Mouse (Mus musculus) midbrain, embryonic 13.5 days (tissue): ENCODE measurements around the gene Zdhhc8. TPM values are rescaled to one million over a fixed set of nuclear protein-coding genes. Genes with fewer than 3 reads are reported as not detected.

Source experiments
- ATAC-seq: fragments of 200-750 bp; cut with Nextera tagmentation; 2 replicates; pipeline ENCODE4 v1.8.0; 2017; ENCODE audit warnings: mild to moderate bottlenecking, moderate TSS enrichment, moderate library complexity
- H3K27ac ChIP-seq: fragments of 300-500 bp; sonication (generic); 2 replicates; pipeline ENCODE4 v1.5.1; 2015; ENCODE audit warnings: inconsistent platforms, mild to moderate bottlenecking, moderate library complexity
- H3K27me3 ChIP-seq: fragments of 300-500 bp; sonication (generic); 2 replicates; pipeline ENCODE4 v1.6.1; 2015; ENCODE audit warnings: mild to moderate bottlenecking, inconsistent platforms
- H3K36me3 ChIP-seq: fragments of 300-500 bp; sonication (generic); 2 replicates; pipeline ENCODE4 v1.6.1; 2015; ENCODE audit warnings: mild to moderate bottlenecking, inconsistent platforms
- H3K4me1 ChIP-seq: fragments of 300-500 bp; sonication (generic); replicated peaks from 2 replicates; pipeline ENCODE4 v1.6.1; 2015; ENCODE audit warnings: inconsistent platforms
- H3K4me2 ChIP-seq: fragments of 300-500 bp; sonication (generic); replicated peaks from 2 replicates; pipeline ENCODE4 v1.6.1; 2015; ENCODE audit warnings: moderate library complexity, mild to moderate bottlenecking, inconsistent platforms
- H3K4me3 ChIP-seq: fragments of 300-500 bp; sonication (generic); replicated peaks from 2 replicates; pipeline ENCODE4 v1.5.1; 2015; ENCODE audit warnings: mild to moderate bottlenecking, inconsistent platforms
- H3K9ac ChIP-seq: fragments of 300-500 bp; sonication (generic); replicated peaks from 2 replicates; pipeline ENCODE4 v1.6.1; 2015; ENCODE audit warnings: mild to moderate bottlenecking, inconsistent platforms
- H3K9me3 ChIP-seq: fragments of 300-500 bp; sonication (generic); 2 replicates; pipeline ENCODE4 v1.6.1; 2016; ENCODE audit warnings: mild to moderate bottlenecking, inconsistent platforms
- WGBS: fragments of 180-500 bp; shearing (Covaris S2); methylation state at CpG from one replicate; pipeline ENCODE4 v1.1.7; 2015; 5-methylcytosine and 5-hydroxymethylcytosine counted together
- polyA plus RNA-seq: library from polyadenylated mRNA; unstranded; fragments of >200 nt; fragmentation: Nextera tagmentation; extraction: Ambion mirVana; gene quantifications from 2 replicates; pipeline ENCODE4 v1.2.1, GENCODE M21; 2015

Zdhhc8 gene
- polyA plus RNA-seq, 1 experiment from 2014 or later, result 11.9 TPM

- Histone ChIP-seq H3K4me1 (no peaks in the 10 kb centered on the region), H3K27ac (no peak overlapping the region), H3K4me2 (no peak overlapping the region), H3K9ac (no peak overlapping the region), H3K36me3 (no peaks in the 10 kb centered on the region), H3K4me3 (no peak overlapping the region), H3K27me3 (no peaks in the 10 kb centered on the region), H3K9me3 (no peaks in the 10 kb centered on the region)
- WGBS, result 93% methylated on average over 3 of the region's 3 CpGs
- ATAC-seq, result no peak
Measured at GRCm38 (mm10) chr16:18187221-18187620, 47.7 kb downstream of the Zdhhc8 start.

GRCm38 (mm10) chr16:18186798-18187197, 48.1 kb downstream of the Zdhhc8 start:
- H3K9me3 ChIP-seq, result no peaks in the 10 kb centered on the region
- H3K4me1 ChIP-seq, result no peaks in the 10 kb centered on the region
- no peaks in the 10 kb centered on the region for H3K27me3 ChIP-seq
- ATAC-seq, result no peak
- 87% methylated on average over 4 of the region's 4 CpGs for WGBS
- no peak overlapping the region for H3K27ac ChIP-seq
- H3K4me3 ChIP-seq, result no peak overlapping the region
- H3K9ac ChIP-seq, result no peak overlapping the region
- H3K36me3 ChIP-seq, result no peaks in the 10 kb centered on the region
- H3K4me2 ChIP-seq, result no peak overlapping the region

DNA sequence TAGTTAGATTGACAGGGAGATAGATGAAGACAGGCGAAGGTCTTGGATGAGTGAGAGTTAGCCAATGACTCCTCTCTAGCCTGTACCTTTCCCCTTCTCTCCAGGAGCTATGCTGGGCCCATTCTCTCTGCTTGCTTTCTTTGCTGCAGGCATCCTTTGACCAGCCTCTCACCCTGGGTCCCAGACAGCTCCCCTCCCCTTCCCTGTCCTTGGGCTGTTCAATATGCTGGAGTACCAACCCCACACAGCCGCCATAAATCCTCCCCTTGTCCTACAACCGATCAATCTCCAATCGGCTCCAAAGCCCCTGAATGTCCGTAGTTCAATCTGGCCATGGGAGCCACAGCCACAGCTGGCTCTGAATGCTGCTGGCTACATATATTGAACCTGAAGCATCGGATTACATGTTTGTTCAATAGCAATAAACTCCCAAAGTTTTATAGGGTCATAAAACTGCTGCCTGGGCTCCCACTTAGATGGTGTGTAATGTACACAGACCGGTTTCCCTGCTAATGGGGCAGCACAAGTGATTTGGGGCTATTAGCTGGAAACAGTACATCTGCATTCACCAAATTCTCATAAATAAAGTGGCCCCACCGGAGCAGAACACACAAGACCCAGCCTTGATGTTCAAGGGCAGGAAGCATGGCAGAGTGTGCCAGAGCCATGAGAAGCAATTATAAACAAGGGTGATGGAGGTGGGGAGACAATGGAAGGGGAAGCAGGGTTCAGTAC, 49.1 kb downstream of the Zdhhc8 start:
- Histone ChIP-seq H3K4me2 (no peak overlapping the region), H3K4me1 (peaks cover 7% of the 10 kb centered on the region; the same call in 1 of the 2 replicates), H3K27me3 (no peaks in the 10 kb centered on the region), H3K9me3 (no peaks in the 10 kb centered on the region), H3K9ac (no peak overlapping the region), H3K4me3 (no peak overlapping the region), H3K36me3 (no peaks in the 10 kb centered on the region), H3K27ac (no peak overlapping the region)
- peak; percentile 37; the same call in 1 of the 2 replicates for ATAC-seq
- 88% methylated on average over 8 of the region's 8 CpGs for WGBS

GRCm38 (mm10) chr16:18182766-18183165, 52.2 kb downstream of the Zdhhc8 start:
- H3K36me3 ChIP-seq, result no peaks in the 10 kb centered on the region
- no peak for ATAC-seq
- no peak overlapping the region for H3K4me2 ChIP-seq
- no peak overlapping the region for H3K9ac ChIP-seq
- peaks cover 7% of the 10 kb centered on the region; the same call in 1 of the 2 replicates for H3K4me1 ChIP-seq
- H3K27me3 ChIP-seq, result no peaks in the 10 kb centered on the region; the same call in 1 of the 2 replicates
- H3K4me3 ChIP-seq, result no peak overlapping the region
- 82% methylated on average over 8 of the region's 8 CpGs for WGBS
- H3K27ac ChIP-seq, result no peak overlapping the region
- no peaks in the 10 kb centered on the region for H3K9me3 ChIP-seq

DNA sequence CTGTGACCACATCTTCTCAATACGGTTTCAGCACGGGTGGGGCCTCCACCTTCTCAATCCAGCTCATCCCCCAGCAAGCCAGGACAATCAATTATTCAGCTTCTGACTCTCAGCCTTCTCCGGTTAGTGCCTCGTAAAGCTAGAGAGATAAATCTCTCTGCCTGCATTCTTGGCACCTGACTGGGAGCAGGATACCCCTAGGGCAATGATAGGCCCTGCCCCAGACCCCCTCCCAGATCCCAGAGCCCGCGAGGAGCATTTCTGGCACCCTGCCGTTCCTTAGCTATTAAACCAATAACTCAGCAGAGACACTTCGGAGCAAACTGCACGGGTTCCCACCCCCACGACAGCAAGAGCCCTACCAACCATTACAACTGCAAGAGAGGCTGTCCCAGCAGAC, 53.5 kb downstream of the Zdhhc8 start:
- peaks cover 7% of the 10 kb centered on the region; the same call in 1 of the 2 replicates for H3K4me1 ChIP-seq
- H3K27me3 ChIP-seq, result no peaks in the 10 kb centered on the region; the same call in 1 of the 2 replicates
- ATAC-seq, result no peak
- no peak overlapping the region for H3K27ac ChIP-seq
- no peak overlapping the region for H3K4me3 ChIP-seq
- no peak overlapping the region for H3K9ac ChIP-seq
- whole genome bisulfite sequencing, result 60% methylated on average over 10 of the region's 10 CpGs
- no peaks in the 10 kb centered on the region for H3K9me3 ChIP-seq
- no peaks in the 10 kb centered on the region for H3K36me3 ChIP-seq
- H3K4me2 ChIP-seq, result no peak overlapping the region

DNA sequence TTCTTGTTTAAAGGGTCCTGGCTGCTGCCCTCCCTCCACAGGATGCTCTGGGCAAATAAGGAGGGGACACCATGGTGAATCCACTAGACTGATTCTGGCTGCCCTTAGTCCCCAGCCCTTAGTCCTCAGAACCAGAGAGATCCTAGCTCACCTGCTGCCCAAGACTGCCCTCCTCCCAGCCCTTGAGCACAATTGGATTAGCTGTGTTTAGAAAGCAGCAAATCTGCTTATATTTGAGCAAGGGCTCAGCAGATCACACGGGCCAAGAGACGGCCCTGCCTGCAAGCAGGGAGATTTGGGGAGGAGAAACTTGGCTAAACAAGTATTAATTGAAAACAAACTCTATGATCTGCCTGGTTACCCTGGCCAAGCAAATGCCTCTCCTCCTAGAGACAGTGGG, 55.3 kb downstream of the Zdhhc8 start:
- Histone ChIP-seq H3K4me3 (no peak overlapping the region), H3K4me2 (no peak overlapping the region), H3K27ac (no peak overlapping the region), H3K4me1 (peaks cover 7% of the 10 kb centered on the region; the same call in 1 of the 2 replicates), H3K9me3 (no peaks in the 10 kb centered on the region), H3K27me3 (no peaks in the 10 kb centered on the region; the same call in 1 of the 2 replicates), H3K9ac (no peak overlapping the region), H3K36me3 (no peaks in the 10 kb centered on the region)
- ATAC-seq, result no peak
- WGBS, result 8% methylated on average over 2 of the region's 2 CpGs

DNA sequence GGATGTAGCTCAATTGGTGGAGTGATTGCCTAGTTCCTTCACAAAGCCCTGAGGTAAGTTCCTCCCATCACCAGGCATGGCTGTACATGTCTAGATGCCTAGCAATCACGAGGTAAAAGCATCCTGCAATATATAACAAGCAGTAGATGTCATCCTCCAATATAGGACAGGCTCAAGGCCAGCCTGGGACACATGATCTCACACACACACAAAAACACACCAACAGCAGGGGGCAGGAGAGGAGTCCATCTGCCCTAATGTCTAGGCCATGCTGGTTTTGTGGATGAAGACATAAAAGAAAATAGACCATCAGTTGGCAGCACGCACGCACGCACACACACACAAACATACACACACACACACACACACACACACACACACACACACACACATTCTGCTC, 58.2 kb downstream of the Zdhhc8 start:
- ATAC-seq, result no peak
- no peak overlapping the region for H3K4me3 ChIP-seq
- 82% methylated on average over 4 of the region's 4 CpGs for WGBS

DNA sequence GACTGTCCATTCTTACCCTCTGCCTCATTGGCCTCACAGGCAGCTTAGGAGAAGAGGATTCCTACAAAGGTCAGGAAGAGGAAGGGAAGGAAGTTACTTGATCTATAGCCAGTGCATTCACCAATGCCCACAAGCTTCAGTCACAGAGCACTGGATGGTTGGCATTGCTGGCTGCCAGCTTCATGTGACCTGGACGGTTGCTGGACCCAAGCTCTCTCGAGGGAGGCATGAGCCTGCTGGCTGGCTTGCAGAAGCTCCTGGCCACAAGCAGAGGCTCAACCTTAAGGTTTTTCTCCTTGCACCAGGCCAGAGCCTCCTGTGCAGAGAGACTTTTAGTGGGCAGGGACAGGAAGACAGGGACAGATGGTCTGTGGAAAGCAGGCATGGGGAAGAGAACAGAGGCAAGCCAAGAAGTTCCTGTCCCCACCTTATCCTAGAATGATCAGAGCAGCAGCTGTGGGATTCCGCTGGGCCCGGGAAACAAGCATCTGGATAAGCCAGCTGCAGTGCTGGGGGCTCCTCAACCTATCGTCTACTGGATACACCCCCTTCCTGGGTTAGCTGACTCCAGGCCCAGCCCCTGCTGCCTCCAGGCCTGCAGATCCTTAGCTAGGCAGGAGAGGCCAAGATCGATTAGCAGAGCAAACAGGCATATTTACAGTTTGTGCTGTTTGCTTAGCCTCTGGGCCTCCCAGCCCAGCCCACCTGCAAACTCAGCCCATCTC, 59.0 kb downstream of the Zdhhc8 start:
- WGBS, result 61% methylated on average over 6 of the region's 6 CpGs

More for the DNA sequence above, 58.2 kb downstream of the Zdhhc8 start:
- no peaks in the 10 kb centered on the region for H3K9me3 ChIP-seq
- H3K27ac ChIP-seq, result no peak overlapping the region
- H3K4me2 ChIP-seq, result no peak overlapping the region
- no peaks in the 10 kb centered on the region; the same call in 1 of the 2 replicates for H3K27me3 ChIP-seq
- H3K36me3 ChIP-seq, result no peaks in the 10 kb centered on the region
- no peak overlapping the region for H3K9ac ChIP-seq
- H3K4me1 ChIP-seq, result peaks cover 21% of the 10 kb centered on the region

GRCm38 (mm10) chr16:18173788-18174187, 61.1 kb downstream of the Zdhhc8 start:
- H3K4me3 ChIP-seq, result no peak overlapping the region
- peaks cover 14% of the 10 kb centered on the region for H3K4me1 ChIP-seq
- H3K27me3 ChIP-seq, result no peaks in the 10 kb centered on the region; the same call in 1 of the 2 replicates
- no peaks in the 10 kb centered on the region for H3K36me3 ChIP-seq
- no peak for ATAC-seq
- H3K9me3 ChIP-seq, result no peaks in the 10 kb centered on the region
- no peak overlapping the region for H3K4me2 ChIP-seq
- H3K27ac ChIP-seq, result no peak overlapping the region
- H3K9ac ChIP-seq, result 0 out of 2 replicates have a peak overlapping the region, but pooled peaks have one; percentile 14
- WGBS, result 59% methylated on average over 11 of the region's 11 CpGs

More for the DNA sequence above, 59.0 kb downstream of the Zdhhc8 start:
- Histone ChIP-seq H3K9me3 (no peaks in the 10 kb centered on the region), H3K4me3 (no peak overlapping the region), H3K9ac (0 out of 2 replicates have a peak overlapping the region, but pooled peaks have one; percentile 4), H3K27ac (no peak overlapping the region), H3K27me3 (no peaks in the 10 kb centered on the region; the same call in 1 of the 2 replicates), H3K36me3 (no peaks in the 10 kb centered on the region), H3K4me1 (peaks cover 15% of the 10 kb centered on the region), H3K4me2 (no peak overlapping the region)
- no peak for ATAC-seq

DNA sequence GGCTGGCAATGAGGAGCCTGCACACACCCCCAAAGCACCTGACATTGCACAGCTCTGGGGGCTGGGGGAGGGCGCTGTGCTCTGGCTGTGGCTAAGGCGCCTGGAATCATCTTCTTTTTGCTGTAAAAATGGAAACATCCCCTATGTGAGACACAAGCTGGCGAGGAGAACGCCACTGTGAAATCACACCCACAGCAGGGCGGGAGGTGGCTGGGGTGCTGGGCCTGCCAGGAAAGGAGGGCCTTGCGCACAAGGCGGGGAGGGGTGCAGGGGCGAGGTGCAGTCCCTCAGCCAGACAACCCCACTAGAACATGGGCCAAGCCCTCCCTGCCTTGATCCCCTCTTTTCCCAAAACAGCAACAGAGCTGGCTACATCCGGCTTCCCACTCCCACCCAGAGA, 61.7 kb downstream of the Zdhhc8 start:
- WGBS, result 81% methylated on average over 9 of the region's 9 CpGs
- 0 out of 2 replicates have a peak overlapping the region, but pooled peaks have one; percentile 14 for H3K9ac ChIP-seq

DNA sequence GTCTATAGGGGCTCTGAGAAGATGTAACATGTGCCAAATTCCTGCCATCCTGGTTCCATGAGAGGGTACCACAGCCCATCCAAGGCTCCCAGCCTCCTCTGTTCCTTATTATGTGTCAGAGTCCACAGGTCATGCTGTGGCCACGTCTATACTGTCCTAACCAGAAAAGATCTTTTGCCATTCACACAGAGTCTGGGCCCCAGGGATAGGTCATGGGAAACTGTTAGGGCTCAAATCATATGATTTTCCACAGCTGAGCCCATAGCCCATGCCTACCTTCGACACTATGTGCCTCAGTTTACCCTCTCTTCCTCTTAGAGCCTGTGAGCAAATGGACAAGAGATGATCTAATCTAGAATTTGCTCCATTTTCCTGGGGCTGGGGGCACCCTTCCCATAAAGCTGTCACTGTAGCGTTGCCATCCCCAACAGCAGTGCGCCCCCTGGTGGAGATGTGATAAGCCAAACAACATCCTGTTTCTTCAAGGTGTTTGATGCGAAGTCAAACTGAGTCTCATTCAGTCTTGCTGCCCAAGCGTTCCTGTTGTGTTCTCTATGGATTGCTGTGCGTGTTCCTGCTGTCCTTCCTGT, 62.6 kb downstream of the Zdhhc8 start:
- no peak overlapping the region for H3K27ac ChIP-seq
- H3K9me3 ChIP-seq, result no peaks in the 10 kb centered on the region
- H3K4me1 ChIP-seq, result peaks cover 14% of the 10 kb centered on the region
- H3K36me3 ChIP-seq, result no peaks in the 10 kb centered on the region
- no peak overlapping the region for H3K9ac ChIP-seq
- H3K27me3 ChIP-seq, result no peaks in the 10 kb centered on the region
- H3K4me3 ChIP-seq, result no peak overlapping the region
- H3K4me2 ChIP-seq, result no peak overlapping the region
- ATAC-seq, result peak; percentile 52
- 10% methylated on average over 7 of the region's 7 CpGs for WGBS

More for the DNA sequence above, 61.7 kb downstream of the Zdhhc8 start:
- Histone ChIP-seq H3K9me3 (no peaks in the 10 kb centered on the region), H3K36me3 (no peaks in the 10 kb centered on the region), H3K27ac (no peak overlapping the region), H3K4me1 (peaks cover 14% of the 10 kb centered on the region), H3K4me2 (no peak overlapping the region), H3K4me3 (no peak overlapping the region), H3K27me3 (no peaks in the 10 kb centered on the region; the same call in 1 of the 2 replicates)
- ATAC-seq, result peak; percentile 29; the same call in 1 of the 2 replicates
